Mouse (Mus musculus) cerebral cortex, adult 2 months (tissue): ENCODE measurements around the gene Prpf31.

Experiments
- WGBS: fragments of 180-500 bp; shearing (Covaris S2); methylation state at CpG from one replicate; pipeline ENCODE4 v1.1.7; 2018; 5-methylcytosine and 5-hydroxymethylcytosine counted together

Gene Prpf31

DNA sequence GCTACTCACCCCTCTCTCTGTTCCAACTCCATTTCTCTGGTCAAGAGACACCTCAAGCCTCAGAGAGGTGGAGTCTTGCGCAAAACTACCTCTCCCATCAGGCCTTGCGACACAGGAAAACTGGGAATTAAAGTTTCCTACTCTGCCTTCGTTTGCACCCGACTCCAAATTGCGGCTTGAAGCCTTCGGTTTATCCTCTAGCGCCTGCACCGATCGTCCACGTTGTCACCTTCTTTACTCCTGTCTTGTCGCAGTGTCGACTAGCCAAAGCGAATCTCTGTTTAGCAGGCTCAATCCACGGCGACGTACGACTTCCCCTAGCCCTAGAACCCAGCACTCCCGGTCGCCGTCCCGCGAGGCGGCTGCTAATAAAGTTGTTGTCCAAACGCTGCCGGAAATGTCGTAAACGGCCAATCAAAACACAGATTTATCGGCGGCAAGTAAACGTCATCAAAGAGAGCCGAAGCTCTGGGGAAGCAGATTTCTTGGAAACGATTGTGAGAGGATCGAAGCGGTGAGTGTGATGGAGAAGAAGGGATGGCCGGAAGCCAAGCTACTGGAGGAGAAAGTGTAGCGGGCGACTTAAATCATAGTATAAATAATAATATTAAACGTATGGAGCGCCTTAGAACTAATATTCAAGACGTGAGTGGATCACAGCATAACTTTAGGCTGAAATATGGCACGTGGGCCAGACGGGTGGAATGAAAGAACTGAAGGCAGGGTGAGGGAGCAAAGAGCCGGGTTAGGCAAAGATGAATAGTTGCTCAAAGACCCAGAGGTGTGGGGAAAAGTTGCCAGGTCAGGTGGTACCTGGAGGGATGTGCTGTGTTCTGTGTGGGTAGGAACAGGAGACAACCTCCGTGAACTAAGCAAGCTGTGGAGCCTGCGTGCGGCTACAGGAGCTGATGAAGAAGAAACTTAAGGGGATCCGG is at the start of gene Prpf31, which contains the start of gene Tfpt:
TSS of gene Prpf31 (plus strand) at position 443 of the 935 bp plus-strand sequence.
TSS of gene Tfpt (minus strand) at position 387 of the 935 bp plus-strand sequence.
- under 1% methylated on average over 47 of the region's 47 CpGs for WGBS

DNA sequence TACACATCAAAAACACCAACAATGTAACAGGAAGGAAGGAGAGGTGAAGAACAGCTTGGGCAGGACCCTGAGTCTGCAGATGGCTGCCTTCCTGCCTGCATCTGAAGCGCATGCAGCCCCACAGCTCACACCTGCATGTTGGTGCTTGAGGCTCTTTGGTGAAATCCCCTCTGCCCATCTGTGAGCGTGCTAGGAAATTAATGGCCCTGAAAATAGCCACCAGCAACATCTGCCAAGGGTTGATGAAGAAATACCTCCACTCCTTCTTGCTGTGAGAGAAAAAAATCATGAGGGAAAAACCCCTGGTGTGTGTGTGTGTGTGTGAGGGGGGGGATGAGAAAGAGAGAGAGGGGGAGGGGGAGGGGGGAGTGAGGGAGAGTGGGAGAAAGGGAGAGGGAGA is 49.8 kb upstream of the Prpf31 start:
- 74% methylated on average over 2 of the region's 2 CpGs for WGBS

DNA sequence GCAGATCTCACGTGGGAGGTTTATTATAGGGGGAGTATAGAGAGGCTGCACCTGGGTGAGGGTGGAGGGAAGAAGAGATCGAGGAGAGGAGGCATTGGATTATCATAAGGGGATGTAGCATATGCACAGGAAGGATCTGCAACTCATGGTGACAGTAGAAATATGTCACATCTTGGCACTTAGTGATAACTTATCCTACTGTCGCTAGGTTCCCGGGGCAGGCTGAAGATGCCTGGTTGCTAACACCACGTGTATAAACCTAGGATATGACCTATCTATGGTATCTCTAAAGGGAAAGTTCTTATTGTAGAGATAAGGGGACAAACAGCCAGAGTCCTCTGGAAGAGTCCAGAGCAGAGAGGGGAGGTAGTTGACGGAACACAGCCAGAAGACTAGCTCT is 44.0 kb upstream of the Prpf31 start:
- WGBS: 18% methylated on average over 6 of the region's 6 CpGs

DNA sequence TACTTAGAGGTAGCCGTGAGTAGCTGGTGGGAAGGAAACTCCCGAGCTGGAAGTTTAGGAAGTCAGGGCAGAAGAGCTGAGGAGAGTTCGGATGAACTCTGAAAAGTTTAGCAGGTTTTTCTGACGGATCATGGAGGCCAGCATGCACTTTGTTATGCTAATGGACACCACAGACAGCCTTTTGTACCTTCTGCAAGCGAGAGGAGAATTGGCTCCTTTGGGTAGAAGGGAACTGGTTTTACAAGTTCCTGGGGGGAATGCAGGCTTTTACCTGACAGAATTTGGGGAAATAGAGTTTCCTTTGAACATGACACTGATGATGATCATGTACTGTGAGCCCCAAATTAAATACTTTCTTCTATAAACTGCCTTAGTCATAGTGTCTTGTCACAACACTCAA is 43.5 kb upstream of the Prpf31 start:
- WGBS: 14% methylated on average over 5 of the region's 5 CpGs

DNA sequence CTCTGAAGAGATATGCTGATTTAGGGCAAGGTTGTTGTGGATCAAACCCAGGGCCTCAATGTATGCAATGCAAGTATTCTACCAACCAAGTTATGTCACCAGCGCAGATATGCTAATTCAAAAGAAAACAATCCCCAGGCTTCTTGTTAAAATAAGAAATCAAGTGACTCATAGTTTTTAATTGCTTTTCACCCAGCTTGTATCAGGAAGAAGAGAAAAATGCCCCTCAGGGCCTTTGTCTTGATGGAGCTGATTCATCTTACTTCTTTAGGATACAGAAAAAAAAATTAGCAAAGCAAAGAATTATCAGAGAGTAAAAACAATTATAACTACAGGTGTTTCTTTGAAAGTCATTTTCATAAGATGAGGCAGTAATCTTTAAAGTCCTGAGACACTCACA is 42.5 kb upstream of the Prpf31 start:
- 52% methylated on average over 1 of the region's 1 CpGs for WGBS

DNA sequence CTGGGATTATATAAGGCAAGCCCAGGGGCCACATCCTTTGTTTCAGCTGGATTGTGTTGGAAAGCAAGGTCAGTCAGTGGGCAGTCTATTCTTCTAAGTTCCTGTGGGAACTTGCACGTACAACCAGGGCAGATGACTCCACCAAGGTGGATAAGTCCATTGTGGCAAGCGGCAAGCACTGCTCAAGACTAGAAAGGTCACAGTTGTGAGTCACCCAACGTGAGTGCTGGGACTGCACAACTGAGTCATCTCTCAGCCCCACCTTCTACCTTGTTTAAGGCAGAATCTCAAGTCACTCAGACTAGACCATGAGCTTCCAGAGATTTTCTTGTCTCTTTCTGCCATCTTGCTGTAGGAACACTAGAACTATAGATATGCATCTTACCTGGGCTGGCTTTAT is 39.2 kb upstream of the Prpf31 start:
- 64% methylated on average over 3 of the region's 3 CpGs for WGBS

DNA sequence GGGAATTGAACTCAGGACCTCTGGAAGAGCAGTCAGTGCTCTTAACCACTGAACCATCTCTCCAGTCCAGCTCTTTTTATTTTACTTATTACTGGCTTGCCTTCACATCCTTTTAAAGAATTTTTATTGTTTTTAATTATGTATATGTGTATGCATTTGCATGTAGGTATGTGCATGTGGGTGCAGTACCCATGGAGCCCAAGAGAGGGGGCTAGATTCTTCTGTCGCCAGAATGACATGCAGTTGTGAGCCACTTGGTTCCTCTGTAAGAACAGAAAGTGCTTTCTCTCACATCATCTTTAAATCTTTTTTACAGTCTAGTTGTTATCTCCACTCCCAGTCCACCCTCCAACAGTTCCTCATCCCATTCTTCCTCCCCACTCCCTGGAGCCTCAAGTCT is 38.3 kb upstream of the Prpf31 start:
- WGBS: 82% methylated on average over 1 of the region's 1 CpGs

DNA sequence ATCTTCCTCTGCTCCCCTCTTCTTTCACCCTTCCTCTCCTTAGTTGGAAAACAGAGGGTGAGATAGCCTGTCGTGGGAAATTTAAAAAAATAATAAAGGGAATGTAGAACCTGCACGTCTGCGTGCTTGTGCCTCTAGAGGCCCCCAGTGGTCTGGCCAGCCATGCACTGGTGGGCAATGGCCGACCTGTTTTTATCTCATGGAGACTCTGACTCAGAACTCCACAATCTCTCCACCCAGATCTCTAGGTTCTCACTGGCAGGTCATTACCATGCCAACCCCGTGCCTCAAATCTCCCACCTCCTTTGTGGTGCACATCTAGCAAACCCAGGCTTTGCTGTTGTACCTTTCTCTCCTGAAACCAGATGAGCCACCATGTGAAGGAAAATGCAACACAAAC is 35.1 kb upstream of the Prpf31 start:
- 32% methylated on average over 5 of the region's 5 CpGs for WGBS

DNA sequence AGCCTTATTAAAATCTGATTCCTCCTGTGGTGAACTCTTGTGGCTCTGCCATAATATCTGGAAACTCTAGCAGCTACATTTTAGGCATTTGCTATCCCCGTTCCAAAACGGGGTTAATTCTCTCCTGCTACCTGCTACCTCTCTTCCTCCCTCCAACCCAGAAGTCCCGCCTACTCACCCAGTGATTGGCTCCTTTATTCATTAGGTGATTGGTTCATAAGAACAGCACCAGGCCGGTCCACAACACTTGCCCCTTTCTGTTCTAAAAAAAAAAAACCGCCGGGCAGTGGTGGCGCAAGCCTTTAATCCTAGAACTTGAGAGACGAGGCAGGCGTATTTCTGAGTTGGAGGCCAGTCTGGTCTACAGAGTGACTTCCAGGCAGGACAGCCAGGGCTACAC is 34.6 kb upstream of the Prpf31 start:
- 20% methylated on average over 9 of the region's 9 CpGs for WGBS

DNA sequence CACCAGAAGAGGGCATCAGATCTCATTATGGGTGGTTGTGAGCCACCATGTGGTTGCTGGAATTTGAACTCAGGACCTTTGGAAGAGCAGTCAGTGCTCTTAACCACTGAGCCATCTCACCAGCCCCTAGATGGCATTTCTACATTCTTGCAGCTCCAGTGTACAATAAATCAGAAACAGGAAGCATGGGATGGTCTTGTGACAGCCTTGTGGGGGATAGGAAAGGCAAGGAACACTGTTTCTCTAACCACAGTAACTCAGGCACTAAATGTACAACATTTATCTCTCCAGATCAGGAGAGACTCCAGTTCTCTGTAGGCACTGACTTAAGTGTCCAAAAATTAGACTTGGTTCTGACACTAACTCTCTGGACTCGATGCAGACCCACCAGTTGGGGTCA is 32.0 kb upstream of the Prpf31 start:
- WGBS: 60% methylated on average over 1 of the region's 1 CpGs

DNA sequence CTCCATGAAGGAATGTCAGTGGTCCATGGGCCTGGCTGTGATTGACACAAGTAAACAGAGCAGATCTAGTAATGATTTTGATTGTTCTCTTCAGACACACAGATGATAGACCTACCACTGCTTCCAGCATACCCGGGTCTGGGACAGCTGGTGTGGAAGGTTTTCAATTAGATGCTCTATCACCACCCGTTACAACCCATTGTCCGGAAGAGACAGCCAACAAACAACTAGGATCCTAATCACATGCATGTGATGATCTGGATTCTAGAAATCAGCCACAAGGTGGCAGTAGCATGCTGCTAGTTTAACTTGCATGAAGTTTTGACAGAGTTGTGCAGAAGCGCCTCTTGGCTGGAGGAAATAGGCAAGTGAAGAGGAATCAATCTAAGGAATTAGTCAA is 28.7 kb upstream of the Prpf31 start:
- WGBS: 6% methylated on average over 4 of the region's 4 CpGs

DNA sequence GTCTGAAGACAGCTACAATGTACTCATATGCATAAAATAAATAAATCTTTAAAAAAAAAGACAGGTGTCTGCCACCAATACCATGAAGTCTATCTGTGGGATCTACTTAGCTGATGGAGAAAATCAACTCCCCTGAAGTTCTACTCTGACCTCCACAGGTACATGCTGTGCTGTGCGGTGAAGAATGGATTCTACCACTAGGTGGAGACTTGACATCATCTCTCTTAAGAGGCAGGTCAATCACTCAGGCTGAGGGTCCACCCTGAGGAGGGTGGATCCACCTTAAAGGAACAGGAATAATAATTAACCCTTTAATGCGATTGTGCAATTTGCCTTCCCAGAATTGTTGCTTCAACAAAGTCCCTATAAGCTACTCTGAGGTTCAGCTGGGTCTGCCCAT is 23.0 kb upstream of the Prpf31 start:
- 19% methylated on average over 2 of the region's 2 CpGs for WGBS

DNA sequence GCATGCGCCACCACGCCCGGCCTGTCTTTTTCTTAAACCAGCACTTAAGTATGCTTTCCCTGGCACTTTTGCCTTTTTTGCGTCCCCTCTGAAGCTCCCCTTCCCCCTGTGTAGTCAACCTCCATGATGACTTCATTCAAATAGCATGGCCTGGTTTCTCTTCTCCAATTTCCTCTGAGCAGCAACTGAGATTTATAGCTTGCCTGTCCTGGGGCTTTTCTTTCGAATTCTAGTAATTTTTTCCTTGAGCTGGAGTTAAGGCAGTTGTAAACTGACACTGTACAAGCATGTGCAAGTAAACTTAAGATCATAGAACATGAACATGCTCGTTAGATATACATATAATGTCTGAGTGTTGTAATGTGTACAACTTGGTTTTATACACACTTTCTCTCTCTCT is 22.4 kb upstream of the Prpf31 start:
- 85% methylated on average over 6 of the region's 6 CpGs for WGBS

DNA sequence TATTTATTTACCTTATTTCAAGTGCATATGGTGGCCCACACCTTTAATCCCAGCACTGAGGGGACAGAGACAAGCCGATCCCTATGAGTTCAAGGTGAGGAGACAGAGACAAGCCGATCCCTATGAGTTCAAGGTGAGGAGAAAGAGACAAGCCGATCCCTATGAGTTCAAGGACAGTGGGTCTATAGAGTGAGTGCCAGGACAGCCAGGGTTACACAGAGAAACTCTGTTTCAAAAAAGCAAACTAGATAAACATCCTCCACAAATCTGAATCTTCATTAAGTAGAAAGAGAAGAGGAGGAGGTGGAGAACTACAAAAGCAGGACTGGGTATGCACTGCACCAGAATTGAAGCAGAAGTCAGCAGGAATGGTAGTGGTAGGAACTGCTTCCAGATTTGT is 21.1 kb upstream of the Prpf31 start:
- 79% methylated on average over 3 of the region's 3 CpGs for WGBS

DNA sequence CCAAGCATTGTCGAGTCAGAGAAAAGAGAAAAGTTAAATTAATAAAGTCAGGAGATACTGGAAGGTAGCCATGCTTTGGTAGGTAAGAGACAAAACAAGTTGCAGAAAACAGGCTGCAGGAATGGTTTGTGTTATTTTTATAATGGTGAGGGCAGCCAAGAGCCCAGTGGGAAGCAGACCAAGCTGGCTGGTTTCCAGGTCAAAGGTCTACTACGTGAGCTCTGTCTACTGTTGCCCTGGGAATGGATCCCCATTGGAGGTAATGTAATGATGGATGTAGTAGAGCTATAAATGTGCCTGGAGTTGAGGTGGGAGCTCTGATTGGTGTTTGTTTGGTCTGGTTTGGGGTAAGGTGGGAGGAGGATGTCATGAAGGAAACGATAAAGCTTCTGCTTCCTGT is 20.7 kb upstream of the Prpf31 start:
- 54% methylated on average over 3 of the region's 3 CpGs for WGBS

DNA sequence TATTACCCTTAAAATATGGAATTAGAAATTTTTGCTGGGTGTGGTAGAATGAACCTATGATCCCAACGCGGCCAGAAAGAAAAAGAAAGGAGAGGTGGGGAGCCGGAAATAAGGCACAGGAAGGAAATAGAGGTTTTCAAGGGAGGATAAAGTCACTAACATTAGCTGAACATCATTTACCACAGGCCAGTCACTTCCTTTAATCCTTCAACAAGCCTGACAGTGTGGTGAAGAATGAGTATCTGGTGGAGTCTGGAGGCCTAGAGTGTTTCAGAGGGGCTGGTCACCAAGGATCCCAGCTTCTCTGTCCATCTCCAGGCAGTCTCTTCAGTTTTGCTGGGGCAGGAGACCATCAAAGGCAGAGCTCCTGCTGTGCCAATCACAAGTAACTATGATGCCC is 19.3 kb upstream of the Prpf31 start:
- 94% methylated on average over 3 of the region's 3 CpGs for WGBS

DNA sequence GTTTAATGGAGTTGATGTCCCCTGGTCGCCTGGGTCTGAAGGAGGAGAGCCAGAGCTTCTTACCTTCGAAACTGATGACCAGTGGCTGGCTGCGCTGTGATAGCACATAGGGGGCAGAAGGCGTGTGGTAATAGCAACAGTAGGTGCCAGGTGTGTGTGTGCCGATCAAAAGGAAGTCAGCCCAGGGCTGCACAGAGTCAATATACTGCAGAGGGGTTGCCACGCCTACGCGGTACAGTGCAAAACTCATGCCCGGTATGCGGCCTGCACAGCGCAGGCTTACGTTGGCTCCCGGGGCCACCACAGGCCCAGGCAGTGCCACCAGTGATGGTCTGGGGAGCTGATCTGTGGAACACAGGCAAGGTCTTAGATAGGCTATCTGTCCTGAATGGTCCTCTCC is 18.8 kb upstream of the Prpf31 start:
- WGBS: 91% methylated on average over 13 of the region's 13 CpGs

DNA sequence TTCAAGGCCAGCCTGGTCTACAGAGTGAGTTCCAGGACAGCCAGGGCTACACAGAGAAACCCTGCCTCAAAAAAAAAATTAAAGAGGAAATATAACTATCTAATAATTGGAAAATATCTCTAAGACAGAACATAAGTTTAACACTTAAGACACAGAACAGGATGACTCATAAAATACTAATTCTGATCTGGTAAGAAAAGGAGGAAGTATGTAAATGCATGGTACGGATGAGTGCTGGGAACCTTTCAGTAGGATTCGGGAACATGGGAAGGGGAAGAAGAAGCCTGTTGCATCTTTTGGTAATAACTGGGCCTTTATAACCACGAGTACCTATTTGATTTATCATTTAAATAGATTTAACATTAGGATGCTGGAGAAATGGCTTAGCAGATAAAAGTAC is 15.8 kb upstream of the Prpf31 start:
- 79% methylated on average over 3 of the region's 3 CpGs for WGBS

DNA sequence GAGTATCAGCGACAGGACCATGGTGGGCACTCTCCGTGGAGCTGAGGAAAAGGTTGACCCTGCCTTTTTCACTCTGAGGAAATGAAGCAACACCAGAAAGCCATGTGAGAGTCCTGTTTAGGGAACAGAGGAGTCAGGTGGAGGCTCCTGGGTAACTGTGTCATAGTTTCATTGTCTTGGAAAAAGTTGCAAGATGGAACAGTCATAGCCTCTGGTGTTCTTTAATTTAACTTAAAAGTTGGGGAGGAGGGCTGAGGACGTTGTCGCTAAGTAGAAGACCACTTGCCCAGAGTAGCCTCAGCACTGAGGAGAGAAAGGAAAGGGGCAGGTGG is 13.8 kb upstream of the Prpf31 start, which contains the start of gene Oscar:
TSS of gene Oscar (minus strand) at position 101 of the 332 bp plus-strand sequence.
- 81% methylated on average over 4 of the region's 4 CpGs for WGBS

DNA sequence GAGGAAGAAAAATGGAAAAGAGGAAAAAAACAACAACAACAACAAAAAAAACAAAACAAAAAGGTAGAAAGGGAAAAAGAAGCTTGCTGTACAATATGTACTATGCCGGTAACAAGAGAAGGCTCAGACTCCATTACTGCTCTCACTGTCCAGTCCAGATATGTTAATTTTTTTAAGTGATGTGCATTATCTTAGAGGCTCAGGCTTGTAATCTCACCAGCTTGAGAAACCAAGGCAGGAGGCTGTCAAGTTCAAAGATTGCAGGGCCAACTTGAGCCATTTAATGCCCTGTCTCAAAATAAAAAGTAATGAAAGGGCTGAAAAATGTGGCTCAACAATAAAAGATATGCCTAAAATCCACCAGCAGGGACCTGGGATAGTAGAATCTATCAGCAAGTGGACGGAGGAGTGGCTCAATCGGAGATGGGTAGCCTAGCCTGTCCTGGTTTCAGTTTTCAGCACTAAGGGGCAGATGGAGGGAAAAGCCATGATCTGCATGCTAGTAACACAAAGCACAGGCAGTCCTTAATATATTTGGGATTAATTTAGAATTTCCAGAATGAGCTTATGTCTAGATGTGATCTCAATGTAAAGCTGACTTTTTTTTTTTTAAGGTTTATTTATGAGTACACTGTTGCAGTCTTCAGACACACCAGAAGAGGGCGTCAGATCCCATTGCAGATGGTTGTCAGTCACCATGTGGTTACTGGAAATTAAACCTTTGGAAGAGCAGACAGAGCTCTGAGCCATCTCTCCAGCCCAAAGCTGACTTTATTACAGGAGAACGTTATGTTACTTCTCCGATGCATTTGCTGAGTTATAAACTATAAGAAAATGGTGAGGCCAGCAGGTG is 13.2 kb upstream of the Prpf31 start:
- 36% methylated on average over 6 of the region's 6 CpGs for WGBS

DNA sequence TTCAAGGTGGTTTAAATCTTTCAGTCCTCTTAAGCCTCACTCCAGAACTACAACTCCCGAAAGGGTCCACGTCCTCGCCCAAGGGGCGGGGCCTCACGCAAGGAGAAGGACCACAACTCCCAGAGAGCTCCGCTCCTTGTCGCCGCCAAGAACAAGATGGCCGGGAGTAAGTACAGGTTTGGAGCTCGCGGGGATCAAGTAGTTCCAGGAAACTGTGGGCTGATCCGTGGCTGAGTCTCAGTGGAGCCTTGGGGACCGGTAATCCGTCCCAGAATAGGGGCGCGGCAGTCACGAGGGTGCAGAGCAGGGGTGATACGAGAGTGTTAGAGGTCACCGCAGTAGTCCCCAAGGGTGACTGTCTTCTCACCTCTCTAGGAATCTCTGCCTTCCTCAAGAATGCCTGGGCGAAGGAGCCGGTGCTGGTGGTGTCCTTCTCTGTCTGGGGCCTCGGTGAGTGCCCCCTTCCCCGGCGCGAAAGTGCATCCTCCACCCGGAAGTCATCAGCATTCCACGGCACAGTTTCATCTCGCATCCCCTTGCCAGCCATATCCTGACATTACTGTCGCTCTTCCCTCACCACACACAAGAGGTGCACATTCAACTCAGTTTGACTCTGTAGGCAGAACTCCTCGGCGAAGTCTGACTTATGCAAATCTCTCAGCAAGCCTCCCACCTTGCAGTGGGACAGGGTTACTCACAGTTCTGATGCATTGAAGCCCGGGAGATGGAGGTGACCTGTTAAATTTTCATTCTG is 12.4 kb upstream of the Prpf31 start, which contains the start of gene Ndufa3:
TSS of gene Ndufa3 (plus strand) at position 132 of the 754 bp plus-strand sequence.
- WGBS: under 1% methylated on average over 32 of the region's 32 CpGs

DNA sequence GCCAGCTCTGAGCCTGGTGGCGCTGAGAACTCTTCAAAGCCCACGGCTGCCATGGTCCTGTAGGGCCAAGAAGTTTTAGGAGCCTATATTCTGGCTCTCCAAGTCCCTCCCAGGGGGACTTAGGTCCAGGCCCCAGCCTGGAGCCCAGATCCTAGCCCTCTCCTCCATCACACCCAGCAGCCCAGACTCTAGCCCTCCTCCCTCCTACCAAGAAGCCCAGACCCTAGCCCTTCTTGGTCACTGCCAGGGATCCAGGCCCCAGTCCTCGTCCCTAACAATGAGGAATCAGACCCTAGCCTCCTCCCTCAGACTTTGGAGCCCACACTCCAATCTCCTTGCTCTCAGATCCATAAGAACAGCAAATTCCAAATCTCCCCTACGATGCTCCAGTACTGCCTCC is 755 bp upstream of the Prpf31 start:
- 35% methylated on average over 4 of the region's 4 CpGs for WGBS
